Mouse (Mus musculus): ENCODE data around the gene Mndal. TPM values are rescaled to one million over a fixed set of nuclear protein-coding genes. Genes with fewer than 3 reads are reported as not detected.
"Not testable (repeated sequence)": the region's sequence is repeated elsewhere in the genome, so short reads cannot be mapped to it uniquely, and the experiment has no call there.

The Mndal gene
- total and polyA plus RNA-seq, 2 experiments from 2014 or later, result 0.65 to 8.1 TPM

DNA sequence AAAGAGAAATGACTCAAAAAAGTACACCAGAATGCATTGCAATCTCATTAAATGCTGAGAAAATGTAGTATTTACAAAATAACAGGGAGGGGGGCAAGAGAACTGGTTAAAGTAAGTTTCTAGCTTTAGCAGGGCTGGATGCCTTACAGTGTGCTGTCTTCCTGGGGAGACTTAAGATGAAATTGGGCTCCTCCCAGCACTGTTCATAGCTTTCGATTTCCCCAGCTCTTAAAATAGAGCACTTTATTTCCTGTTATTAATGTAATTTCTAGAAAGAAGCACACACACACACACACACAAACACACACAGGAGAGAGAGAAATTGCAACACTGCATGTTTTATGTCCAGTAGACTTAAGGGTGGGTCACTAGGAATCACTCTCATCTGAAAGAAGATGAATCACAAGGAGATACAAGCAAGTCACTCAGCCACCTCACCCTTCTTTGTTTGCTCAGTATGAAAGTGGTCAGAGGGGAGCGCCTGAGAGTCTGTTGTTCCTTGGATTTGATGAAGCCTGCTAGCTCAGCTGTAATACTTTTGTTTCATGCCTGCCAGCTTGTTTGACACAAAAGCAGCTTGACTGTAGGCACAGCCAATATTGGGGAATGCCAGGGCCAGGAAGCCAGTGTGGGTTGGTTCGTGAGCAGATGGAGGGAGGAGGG lies 62.2 kb downstream of the Mndal start:
- not testable (repeated sequence) for ATAC-seq (ENCODE audit: insufficient read depth, low read depth); H3K4me3 ChIP-seq (ENCODE audit: low read depth, low read length); H3K9me3 ChIP-seq (replicated peaks; ENCODE audit: control insufficient read depth, low read length); H3K27ac ChIP-seq (ENCODE audit: low read depth); H3K4me2 ChIP-seq (ENCODE audit: low read depth, low read length); H3K36me3 ChIP-seq (replicated peaks; ENCODE audit: control insufficient read depth, insufficient read depth, low read length); H3K4me1 ChIP-seq (ENCODE audit: control insufficient read depth, insufficient read depth); DNase-seq (ENCODE audit: low spot score); H3K9ac ChIP-seq (replicated peaks; ENCODE audit: low read depth, low read length); H3K27me3 ChIP-seq (ENCODE audit: control insufficient read depth, insufficient read depth, low read length)
- WGBS, result 55% methylated on average over 3 of the region's 3 CpGs

DNA sequence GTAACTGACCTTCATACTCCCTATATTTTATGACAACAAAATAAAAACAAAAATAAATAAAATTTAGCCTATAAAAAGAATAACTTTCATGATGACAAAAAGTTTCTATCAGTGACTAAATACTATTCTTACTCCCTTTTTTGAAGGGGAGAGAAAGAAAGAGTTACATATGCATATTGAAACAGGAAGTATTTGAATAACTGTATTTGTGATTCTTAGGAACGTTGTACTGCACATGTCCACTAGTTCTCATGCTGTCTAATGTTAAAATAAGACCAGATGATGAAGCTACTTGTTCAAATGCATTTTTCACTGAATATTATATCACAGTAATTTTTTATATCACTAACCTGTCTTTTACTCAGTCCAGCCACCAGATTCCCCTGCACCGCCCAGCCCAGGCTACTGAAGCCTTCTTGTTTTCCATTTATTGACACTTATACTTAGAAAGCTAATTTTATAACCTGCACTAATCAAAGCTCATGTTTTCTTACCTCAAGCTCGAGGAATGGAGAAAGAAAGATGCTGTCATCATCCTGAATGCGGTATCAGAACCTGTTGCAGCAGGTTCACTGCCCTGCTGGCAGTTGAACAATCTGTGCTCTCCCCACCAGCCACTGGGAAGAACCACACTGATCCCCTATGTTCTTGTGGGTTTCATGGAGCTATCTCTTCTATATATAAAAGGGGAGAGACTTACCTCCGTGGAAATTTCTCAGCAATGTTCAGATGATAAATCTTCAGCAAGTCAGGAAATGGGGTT lies 62.9 kb downstream of the Mndal start:
- Histone ChIP-seq H3K4me2 (ENCODE audit: low read depth, low read length) (peak overlapping the region; percentile 40), H3K4me3 (ENCODE audit: low read depth, low read length) (peak overlapping the region; percentile 29)
- not testable (repeated sequence) for ATAC-seq (ENCODE audit: insufficient read depth, low read depth); DNase-seq (ENCODE audit: low spot score); H3K36me3 ChIP-seq (replicated peaks; ENCODE audit: control insufficient read depth, insufficient read depth, low read length); H3K9ac ChIP-seq (replicated peaks; ENCODE audit: low read depth, low read length); H3K4me1 ChIP-seq (ENCODE audit: control insufficient read depth, insufficient read depth); H3K27ac ChIP-seq (ENCODE audit: low read depth); H3K27me3 ChIP-seq (ENCODE audit: control insufficient read depth, insufficient read depth, low read length); H3K9me3 ChIP-seq (replicated peaks; ENCODE audit: control insufficient read depth, low read length)
- WGBS, result 56% methylated on average over 5 of the region's 5 CpGs

DNA sequence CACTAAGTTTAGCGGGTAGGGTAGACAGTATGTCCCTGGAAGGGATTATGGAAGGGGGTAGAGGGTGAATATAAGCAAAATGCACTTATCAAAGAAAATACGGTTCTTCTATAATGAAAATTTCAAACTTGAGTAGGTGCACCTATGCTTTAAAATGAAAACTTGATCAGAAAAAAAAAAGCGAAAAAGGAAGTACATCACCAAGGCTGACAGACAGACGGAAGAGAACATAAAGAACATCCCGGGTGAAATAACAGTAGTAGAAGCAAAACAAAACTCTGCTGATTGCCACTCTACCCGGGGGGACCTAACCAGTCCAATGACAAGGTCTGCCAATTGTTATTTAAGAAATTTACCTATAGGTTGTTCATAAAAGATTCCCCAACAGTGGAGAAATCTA lies 64.0 kb downstream of the Mndal start:
- 81% methylated on average over 6 of the region's 6 CpGs for WGBS
- DNase-seq (ENCODE audit: low spot score); H3K27ac ChIP-seq (ENCODE audit: low read depth); H3K4me3 ChIP-seq (ENCODE audit: low read depth, low read length); H3K9ac ChIP-seq (replicated peaks; ENCODE audit: low read depth, low read length); H3K27me3 ChIP-seq (ENCODE audit: control insufficient read depth, insufficient read depth, low read length); H3K4me1 ChIP-seq (ENCODE audit: control insufficient read depth, insufficient read depth); H3K36me3 ChIP-seq (replicated peaks; ENCODE audit: control insufficient read depth, insufficient read depth, low read length); H3K9me3 ChIP-seq (replicated peaks; ENCODE audit: control insufficient read depth, low read length); ATAC-seq (ENCODE audit: insufficient read depth, low read depth): not testable (repeated sequence)
- peak overlapping the region; percentile 30; the same call in 1 of the 2 replicates for H3K4me2 ChIP-seq (ENCODE audit: low read depth, low read length)

DNA sequence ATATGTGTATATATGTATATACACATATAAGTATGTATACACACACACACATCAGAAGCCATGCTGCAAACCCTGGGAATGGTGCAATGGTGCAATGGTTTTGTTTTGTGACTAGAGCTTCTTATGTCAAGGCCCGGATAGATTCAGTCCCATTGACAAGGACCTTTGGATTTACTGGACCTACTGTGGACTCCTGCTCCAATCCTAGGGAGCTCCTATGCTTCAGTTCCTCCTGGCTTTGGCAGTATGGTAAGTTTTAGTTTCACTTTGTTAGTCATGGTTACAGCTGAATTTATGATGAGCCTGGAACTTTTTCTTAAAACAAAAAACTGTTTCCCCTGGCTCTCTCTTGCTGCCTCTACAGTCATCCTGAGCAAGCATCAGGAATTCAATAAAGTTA lies 65.2 kb downstream of the Mndal start:
- H3K4me1 ChIP-seq (ENCODE audit: control insufficient read depth, insufficient read depth); ATAC-seq (ENCODE audit: insufficient read depth, low read depth); H3K9ac ChIP-seq (replicated peaks; ENCODE audit: low read depth, low read length); H3K9me3 ChIP-seq (replicated peaks; ENCODE audit: control insufficient read depth, low read length); H3K4me2 ChIP-seq (ENCODE audit: low read depth, low read length); H3K27ac ChIP-seq (ENCODE audit: low read depth); H3K36me3 ChIP-seq (replicated peaks; ENCODE audit: control insufficient read depth, insufficient read depth, low read length); H3K27me3 ChIP-seq (ENCODE audit: control insufficient read depth, insufficient read depth, low read length); H3K4me3 ChIP-seq (ENCODE audit: low read depth, low read length); DNase-seq (ENCODE audit: low spot score): not testable (repeated sequence)
- WGBS, result 78% methylated on average over 1 of the region's 1 CpGs

DNA sequence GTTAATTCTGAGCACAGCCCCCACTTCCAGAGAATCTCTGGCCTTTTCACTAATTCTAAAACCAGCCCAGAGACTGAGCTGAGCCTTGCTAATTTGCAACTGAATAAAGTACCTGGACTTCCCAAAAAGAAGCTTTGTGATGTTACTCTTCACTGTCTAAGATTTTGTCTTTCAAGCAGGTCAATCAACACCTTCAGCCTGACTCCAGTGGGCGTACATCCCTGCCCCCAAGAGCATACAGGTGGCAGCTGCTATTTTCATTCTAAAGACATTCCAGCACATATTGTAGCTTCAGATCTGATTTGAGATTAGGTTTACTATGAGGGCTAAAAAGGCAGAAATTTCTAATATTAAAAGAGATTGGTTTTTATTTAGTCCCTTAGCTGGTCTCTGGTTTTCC lies 73.7 kb downstream of the Mndal start:
- 84% methylated on average over 1 of the region's 1 CpGs for WGBS
- not testable (repeated sequence) for H3K27ac ChIP-seq (ENCODE audit: low read depth); H3K4me2 ChIP-seq (ENCODE audit: low read depth, low read length); H3K9ac ChIP-seq (replicated peaks; ENCODE audit: low read depth, low read length); H3K36me3 ChIP-seq (replicated peaks; ENCODE audit: control insufficient read depth, insufficient read depth, low read length); ATAC-seq (ENCODE audit: insufficient read depth, low read depth); DNase-seq (ENCODE audit: low spot score); H3K4me1 ChIP-seq (ENCODE audit: control insufficient read depth, insufficient read depth); H3K4me3 ChIP-seq (ENCODE audit: low read depth, low read length); H3K27me3 ChIP-seq (ENCODE audit: control insufficient read depth, insufficient read depth, low read length); H3K9me3 ChIP-seq (replicated peaks; ENCODE audit: control insufficient read depth, low read length)

DNA sequence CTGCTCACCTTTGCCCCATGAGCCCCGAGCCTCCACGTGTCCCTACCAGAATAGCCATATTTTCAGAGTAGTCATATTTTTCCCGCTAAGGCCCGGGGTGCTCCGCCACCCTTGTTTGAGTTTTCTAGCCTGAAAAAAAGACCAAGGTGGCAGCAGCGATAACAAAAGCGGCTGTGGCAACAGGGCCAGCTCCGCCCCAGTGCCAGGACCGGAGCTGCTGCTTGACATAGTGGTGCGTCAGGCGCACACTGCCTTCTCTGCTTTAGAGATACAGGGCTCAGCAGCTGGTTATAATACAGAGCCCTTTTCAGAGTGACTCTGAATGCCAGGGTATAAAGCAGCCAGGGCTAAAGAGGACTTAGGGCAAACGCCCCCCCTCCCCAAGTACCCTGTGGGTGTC lies 75.8 kb downstream of the Mndal start:
- TF ChIP-seq EP300 (IDR thresholded peaks at IDR 0.05; ENCODE audit: low read depth), result no peak
- Histone ChIP-seq H3K36me3 (replicated peaks; ENCODE audit: control insufficient read depth, insufficient read depth, low read length) (no peaks in the 10 kb centered on the region), H3K27ac (ENCODE audit: low read depth) (no peak overlapping the region), H3K4me1 (ENCODE audit: control insufficient read depth, insufficient read depth) (no peaks in the 10 kb centered on the region), H3K4me3 (ENCODE audit: low read depth, low read length) (no peak overlapping the region), H3K4me2 (ENCODE audit: low read depth, low read length) (no peak overlapping the region), H3K9me3 (replicated peaks; ENCODE audit: control insufficient read depth, low read length) (no peaks in the 10 kb centered on the region), H3K27me3 (ENCODE audit: control insufficient read depth, insufficient read depth, low read length) (no peaks in the 10 kb centered on the region), H3K9ac (replicated peaks; ENCODE audit: low read depth, low read length) (no peak overlapping the region)
- ATAC-seq (ENCODE audit: insufficient read depth, low read depth), result no peak
- no peak for DNase-seq (ENCODE audit: low spot score)
- 76% methylated on average over 12 of the region's 12 CpGs for WGBS

Measured in heart, postnatal 0 days (tissue).